Mouse (Mus musculus) lung, embryonic 16.5 days (tissue): ENCODE results near the gene Prph. TPM values are rescaled to one million over a fixed set of nuclear protein-coding genes. Genes with fewer than 3 reads are reported as not detected.
"Not testable (repeated sequence)": the region's sequence is repeated elsewhere in the genome, so short reads cannot be mapped to it uniquely, and the experiment has no call there.

Experiments used
- ATAC-seq: fragments of 200-750 bp; cut with Nextera tagmentation; 2 replicates; pipeline ENCODE4 v1.8.0; 2017; ENCODE audit warnings: low read depth, mild to moderate bottlenecking, moderate library complexity
- H3K27ac ChIP-seq: fragments of 300-500 bp; sonication (generic); 2 replicates; pipeline ENCODE4 v1.5.1; 2014; ENCODE audit warnings: mild to moderate bottlenecking, control low read depth, low read length
- H3K27me3 ChIP-seq: fragments of 300-500 bp; sonication (generic); 2 replicates; pipeline ENCODE4 v1.6.1; 2014; ENCODE audit warnings: low read depth, low read length, mixed read lengths; ENCODE audit not compliant: control insufficient read depth, insufficient read depth
- H3K36me3 ChIP-seq: fragments of 300-500 bp; sonication (generic); 2 replicates; pipeline ENCODE4 v1.6.1; 2014; ENCODE audit warnings: low read length; ENCODE audit not compliant: control insufficient read depth, insufficient read depth
- H3K4me1 ChIP-seq: fragments of 300-500 bp; sonication (generic); replicated peaks from 2 replicates; pipeline ENCODE4 v1.6.1; 2014; ENCODE audit warnings: low read length, mixed read lengths; ENCODE audit not compliant: control insufficient read depth, insufficient read depth
- H3K4me2 ChIP-seq: fragments of 300-500 bp; sonication (generic); 2 replicates; pipeline ENCODE4 v1.6.1; 2014; ENCODE audit warnings: low read depth, low read length, control low read depth
- H3K4me3 ChIP-seq: fragments of 300-500 bp; sonication (generic); 2 replicates; pipeline ENCODE4 v1.5.1; 2014; ENCODE audit warnings: mild to moderate bottlenecking, low read length, control low read depth
- H3K9ac ChIP-seq: fragments of 300-500 bp; sonication (generic); 2 replicates; pipeline ENCODE4 v1.6.1; 2014; ENCODE audit warnings: low read length, control low read depth
- H3K9me3 ChIP-seq: fragments of 300-500 bp; sonication (generic); 2 replicates; pipeline ENCODE4 v1.6.1; 2016; ENCODE audit warnings: low read length; ENCODE audit not compliant: control insufficient read depth
- WGBS: fragments of 180-500 bp; shearing (Covaris S2); extraction: QIAGEN DNeasy Blood & Tissue Kit; methylation state at CpG from one replicate; pipeline ENCODE4 v1.1.7; 2014; 5-methylcytosine and 5-hydroxymethylcytosine counted together
- polyA plus RNA-seq: library from polyadenylated mRNA; unstranded; fragments of >200 nt; fragmentation: Nextera tagmentation; extraction: Ambion mirVana; gene quantifications from 2 replicates; pipeline ENCODE4 v1.2.1, GENCODE M21; 2015

Prph gene
- polyA plus RNA-seq, 1 experiment from 2014 or later = 3.9 TPM

GRCm38 (mm10) chr15:99053373-99053772 lies 1.6 kb upstream of the Prph start:
- Histone ChIP-seq H3K27me3 (peaks cover 54% of the 10 kb centered on the region), H3K9me3 (no peaks in the 10 kb centered on the region), H3K9ac (no peak overlapping the region), H3K36me3 (no peaks in the 10 kb centered on the region), H3K27ac (no peak overlapping the region), H3K4me1 (peaks cover 11% of the 10 kb centered on the region), H3K4me2 (no peak overlapping the region), H3K4me3 (no peak overlapping the region)
- no peak for ATAC-seq
- WGBS = 10% methylated on average over 9 of the region's 9 CpGs

DNA sequence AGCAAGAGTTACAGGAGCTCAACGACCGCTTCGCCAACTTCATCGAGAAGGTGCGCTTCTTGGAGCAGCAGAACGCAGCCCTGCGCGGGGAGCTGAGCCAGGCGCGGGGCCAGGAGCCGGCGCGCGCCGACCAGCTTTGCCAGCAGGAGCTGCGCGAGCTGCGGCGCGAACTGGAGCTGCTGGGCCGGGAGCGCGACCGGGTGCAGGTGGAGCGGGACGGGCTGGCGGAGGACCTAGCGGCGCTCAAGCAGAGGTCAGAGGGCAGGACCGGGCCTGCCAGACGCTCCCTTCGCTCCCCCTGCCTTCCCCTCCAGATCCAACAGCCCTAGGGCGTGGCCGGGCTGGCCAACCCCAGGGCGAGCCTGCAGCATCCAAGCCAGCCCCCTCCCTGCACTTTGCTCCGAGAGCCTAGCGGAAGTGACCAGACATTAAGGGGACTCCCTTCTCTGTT lies 562 bp downstream of the Prph start:
- peak; percentile 37; the same call in 1 of the 2 replicates for ATAC-seq
- H3K27me3 ChIP-seq = peaks cover 62% of the 10 kb centered on the region
- H3K9ac ChIP-seq = peak overlapping the region; percentile 45
- H3K36me3 ChIP-seq = no peaks in the 10 kb centered on the region
- H3K4me3 ChIP-seq = peak overlapping the region; percentile 46
- no peaks in the 10 kb centered on the region for H3K9me3 ChIP-seq
- H3K27ac ChIP-seq = no peak overlapping the region
- H3K4me1 ChIP-seq = peaks cover 11% of the 10 kb centered on the region
- 0% methylated on average over 36 of the region's 37 CpGs for WGBS
- H3K4me2 ChIP-seq = peak overlapping the region; percentile 72

DNA sequence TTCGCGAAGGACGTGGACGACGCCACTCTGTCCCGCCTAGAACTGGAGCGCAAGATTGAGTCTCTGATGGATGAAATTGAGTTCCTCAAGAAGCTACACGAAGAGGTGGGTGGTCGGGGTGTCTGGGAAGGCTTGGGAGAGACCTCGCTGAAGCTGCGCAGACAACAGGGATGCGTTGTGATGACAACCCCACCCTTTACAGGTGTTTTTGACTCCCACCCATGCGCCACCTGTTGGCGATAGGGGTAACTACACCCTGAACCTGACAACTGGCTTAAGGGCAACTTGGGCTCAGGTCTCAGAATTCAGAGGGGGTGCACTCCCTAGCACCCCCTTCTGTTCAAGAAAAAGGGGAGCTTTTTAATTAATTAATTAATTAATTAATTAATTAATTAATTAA lies 1.4 kb downstream of the Prph start:
- H3K27me3 ChIP-seq = peaks cover 62% of the 10 kb centered on the region
- H3K27ac ChIP-seq = no peak overlapping the region
- H3K4me2 ChIP-seq = no peak overlapping the region
- no peaks in the 10 kb centered on the region for H3K36me3 ChIP-seq
- 8% methylated on average over 14 of the region's 14 CpGs for WGBS
- peaks cover 11% of the 10 kb centered on the region for H3K4me1 ChIP-seq
- no peak overlapping the region for H3K4me3 ChIP-seq
- no peak for ATAC-seq
- no peaks in the 10 kb centered on the region for H3K9me3 ChIP-seq
- H3K9ac ChIP-seq = no peak overlapping the region

DNA sequence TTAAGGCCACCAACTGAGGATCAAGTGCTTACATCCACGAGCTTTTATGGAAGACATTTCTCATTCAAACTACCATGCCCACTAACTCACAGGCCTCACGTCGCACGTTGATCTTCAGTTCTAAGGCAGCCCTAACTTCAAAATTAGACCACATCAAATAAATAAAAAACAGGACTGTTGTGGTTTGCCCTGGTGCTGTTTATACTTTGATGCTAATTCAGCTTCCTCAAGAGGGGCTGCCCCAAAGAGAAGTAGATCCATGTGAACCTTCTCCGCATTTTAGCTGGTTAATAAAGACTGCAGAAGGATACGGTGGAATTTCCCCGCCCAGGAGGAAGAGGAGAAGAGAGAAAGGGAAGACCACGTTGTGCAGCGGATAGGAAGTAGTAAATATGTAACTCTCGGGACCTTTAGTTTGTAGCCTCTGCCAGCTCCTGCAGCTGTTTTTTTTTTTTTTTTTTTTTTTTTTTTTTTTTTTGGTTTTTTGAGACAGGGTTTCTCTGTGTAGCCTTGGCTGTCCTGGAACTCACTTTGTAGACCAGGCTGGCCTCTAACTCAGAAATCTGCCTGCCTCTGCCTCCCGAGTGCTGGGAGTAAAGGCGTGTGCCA lies 10.7 kb downstream of the Prph start:
- H3K9ac ChIP-seq = no peak overlapping the region
- no peaks in the 10 kb centered on the region for H3K4me1 ChIP-seq
- peaks cover 5% of the 10 kb centered on the region for H3K27me3 ChIP-seq
- H3K36me3 ChIP-seq = no peaks in the 10 kb centered on the region
- no peak overlapping the region for H3K27ac ChIP-seq
- no peak overlapping the region for H3K4me2 ChIP-seq
- WGBS = 65% methylated on average over 12 of the region's 12 CpGs
- no peaks in the 10 kb centered on the region for H3K9me3 ChIP-seq
- H3K4me3 ChIP-seq = no peak overlapping the region
- no peak for ATAC-seq

DNA sequence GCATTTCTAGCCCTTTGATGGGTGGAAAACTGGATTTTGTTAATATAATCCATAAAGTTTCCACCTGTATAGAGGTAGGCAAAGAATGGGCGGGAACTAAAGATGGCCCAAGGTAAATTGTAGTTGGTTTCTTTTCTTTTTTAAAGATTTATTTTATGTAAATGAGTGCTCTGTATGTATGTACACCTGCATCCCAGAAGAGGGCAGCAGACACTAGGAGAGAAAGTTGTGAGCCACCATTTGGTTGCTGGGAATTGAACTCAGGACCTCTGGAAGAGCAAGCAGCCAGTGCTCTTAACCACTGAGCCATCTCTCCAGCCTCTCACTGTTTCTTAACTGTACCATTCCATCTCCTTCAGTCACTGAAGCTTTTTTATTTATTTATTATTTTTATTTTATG lies 17.0 kb downstream of the Prph start:
- ATAC-seq = no peak
- WGBS = 84% methylated on average over 1 of the region's 1 CpGs
- H3K9ac ChIP-seq = no peak overlapping the region

DNA sequence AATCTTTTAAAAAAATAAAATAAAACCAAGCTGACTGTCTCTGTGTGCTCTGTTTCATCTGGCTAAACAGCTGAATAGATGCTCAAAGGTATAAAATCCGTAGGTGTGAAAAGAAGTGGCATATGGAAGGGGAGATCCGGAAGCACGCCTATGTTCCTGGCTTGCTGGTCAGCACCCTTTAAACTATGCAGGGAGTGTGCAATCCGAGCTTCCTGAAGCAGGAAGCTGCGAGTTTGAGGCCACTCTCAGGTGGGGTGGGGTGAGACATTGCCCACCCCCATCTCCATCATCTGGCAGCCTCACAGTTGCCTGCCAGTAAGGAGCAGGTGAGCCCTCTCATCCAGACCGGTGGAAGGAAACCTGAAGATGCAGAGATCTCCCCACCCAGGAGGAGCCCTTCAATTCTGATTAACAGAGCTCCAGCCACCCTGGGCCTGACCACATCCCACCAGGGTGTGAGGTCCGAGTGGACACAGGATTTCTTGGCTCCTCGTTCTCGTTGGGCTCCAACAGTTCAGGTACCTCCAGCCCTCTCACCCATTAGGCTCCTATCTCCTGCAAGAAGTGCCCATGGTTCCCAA lies 19.1 kb downstream of the Prph start, which contains the start of gene Troap:
Gene Troap (plus strand): TSS at position 557 of the 581 bp plus-strand sequence.
- Histone ChIP-seq H3K9ac (peak within 1 kb of the TSS; percentile 84), H3K27ac (peak within 1 kb of the TSS; percentile 93), H3K36me3 (peaks cover 11% of the 10 kb centered on the region), H3K4me1 (peaks cover 21% of the 10 kb centered on the region), H3K27me3 (no peaks in the 10 kb centered on the region), H3K4me3 (peak within 1 kb of the TSS; percentile 80), H3K9me3 (no peaks in the 10 kb centered on the region), H3K4me2 (peak within 1 kb of the TSS; percentile 91)
- 12% methylated on average over 9 of the region's 9 CpGs for WGBS
- peak; percentile 41 for ATAC-seq

More for the DNA sequence above, 17.0 kb downstream of the Prph start:
- no peak overlapping the region for H3K27ac ChIP-seq
- peaks cover 1% of the 10 kb centered on the region for H3K36me3 ChIP-seq
- no peaks in the 10 kb centered on the region for H3K27me3 ChIP-seq
- no peak overlapping the region for H3K4me3 ChIP-seq
- no peaks in the 10 kb centered on the region for H3K9me3 ChIP-seq
- H3K4me2 ChIP-seq = no peak overlapping the region
- H3K4me1 ChIP-seq = peaks cover 16% of the 10 kb centered on the region

DNA sequence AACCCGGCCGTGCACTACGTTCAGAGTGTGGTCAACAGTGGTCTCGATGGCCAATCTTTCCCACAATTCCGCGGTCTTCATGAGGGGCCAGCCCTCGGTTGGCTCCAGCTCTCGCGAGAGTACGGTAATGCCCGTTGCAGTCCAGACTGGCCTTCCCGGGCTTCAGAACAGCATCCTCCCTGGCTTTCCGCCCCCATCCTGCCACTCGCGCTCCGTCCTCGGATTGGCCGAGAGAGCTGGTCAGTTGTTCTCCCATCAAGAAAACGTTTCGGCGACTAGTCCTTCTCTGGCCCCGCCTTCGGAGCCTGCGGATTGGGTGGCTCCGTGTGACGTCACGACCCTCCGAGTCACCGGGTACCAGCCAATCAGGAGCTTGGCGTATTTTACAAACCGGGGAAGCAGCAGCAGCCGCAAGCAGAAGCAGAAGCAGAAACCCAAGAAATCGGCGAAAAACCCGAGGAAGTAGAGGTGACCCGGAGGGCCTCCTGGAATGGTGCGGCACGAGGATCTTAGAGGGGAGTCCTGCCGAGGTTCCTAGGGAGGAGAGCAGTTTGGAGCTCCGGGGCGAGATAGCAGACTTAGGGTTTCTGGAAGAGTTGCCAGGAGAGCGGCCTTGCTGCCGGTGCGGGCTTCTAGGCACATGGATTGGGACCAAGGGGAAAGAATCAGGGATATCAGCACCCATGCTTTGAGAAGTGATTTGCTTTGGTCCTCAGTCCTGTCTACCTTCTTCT lies 19.8 kb downstream of the Prph start:
- under 1% methylated on average over 44 of the region's 44 CpGs for WGBS
- Histone ChIP-seq H3K27me3 (no peaks in the 10 kb centered on the region), H3K36me3 (peaks cover 11% of the 10 kb centered on the region), H3K9ac (peak overlapping the region; percentile 84), H3K4me3 (peak overlapping the region; percentile 80), H3K4me1 (peaks cover 21% of the 10 kb centered on the region), H3K27ac (peak overlapping the region; percentile 93), H3K4me2 (peak overlapping the region; percentile 91), H3K9me3 (no peaks in the 10 kb centered on the region)
- ATAC-seq = peak; percentile 99

DNA sequence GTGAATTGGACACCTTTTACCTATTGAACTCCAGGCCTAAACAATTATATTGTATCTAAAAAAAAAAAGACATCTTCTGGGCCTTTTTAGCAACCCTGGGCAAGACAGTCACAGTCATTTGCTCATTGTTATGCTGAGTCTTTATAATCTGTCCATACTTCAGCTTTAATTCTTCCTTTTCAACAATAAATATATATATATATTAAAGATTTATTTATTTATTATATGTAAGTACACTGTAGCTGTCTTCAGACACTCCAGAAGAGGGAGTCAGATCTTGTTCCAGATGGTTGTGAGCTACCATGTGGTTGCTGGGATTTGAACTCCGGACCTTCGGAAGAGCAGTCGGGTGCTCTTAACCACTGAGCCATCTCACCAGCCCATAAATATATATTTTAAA lies 21.0 kb downstream of the Prph start:
- Histone ChIP-seq H3K4me1 (peaks cover 21% of the 10 kb centered on the region), H3K36me3 (peaks cover 14% of the 10 kb centered on the region), H3K4me2 (peak overlapping the region; percentile 91), H3K4me3 (peak overlapping the region; percentile 80)
- H3K27ac ChIP-seq, H3K9ac ChIP-seq, H3K9me3 ChIP-seq, ATAC-seq, H3K27me3 ChIP-seq: not testable (repeated sequence)
- 94% methylated on average over 3 of the region's 3 CpGs for WGBS

GRCm38 (mm10) chr15:99078181-99078910 lies 23.4 kb downstream of the Prph start:
- no peak overlapping the region for H3K4me2 ChIP-seq
- H3K9me3 ChIP-seq = no peaks in the 10 kb centered on the region
- ATAC-seq = no peak
- no peaks in the 10 kb centered on the region; the same call in 1 of the 2 replicates for H3K27me3 ChIP-seq
- no peak overlapping the region for H3K4me3 ChIP-seq
- H3K9ac ChIP-seq = no peak overlapping the region
- peaks cover 33% of the 10 kb centered on the region for H3K36me3 ChIP-seq
- peaks cover 21% of the 10 kb centered on the region for H3K4me1 ChIP-seq
- 65% methylated on average over 15 of the region's 15 CpGs for WGBS
- no peak overlapping the region for H3K27ac ChIP-seq
